Mouse (Mus musculus): Measurements from ENCODE around the gene Ankrd23.

Gene Ankrd23

GRCm38 (mm10) chr1:36545382-36545781 is 8.7 kb upstream of the Ankrd23 start:
- DNase-seq (ENCODE audit: low spot score): no peak

GRCm38 (mm10) chr1:36542925-36543324 is 6.2 kb upstream of the Ankrd23 start:
- no peak for DNase-seq (ENCODE audit: low spot score)

GRCm38 (mm10) chr1:36541844-36542243 is 5.2 kb upstream of the Ankrd23 start:
- DNase-seq (ENCODE audit: low spot score): no peak

GRCm38 (mm10) chr1:36540807-36541206 is 4.1 kb upstream of the Ankrd23 start:
- no peak for DNase-seq (ENCODE audit: low spot score)

GRCm38 (mm10) chr1:36540132-36540531 is 3.4 kb upstream of the Ankrd23 start:
- no peak for DNase-seq (ENCODE audit: low spot score)

GRCm38 (mm10) chr1:36539186-36539585 is 2.5 kb upstream of the Ankrd23 start, which contains the start of gene Gm42417:
Gene Gm42417, minus strand, starts transcription at chr1:36539429.
- DNase-seq (ENCODE audit: low spot score): peak; percentile 66

GRCm38 (mm10) chr1:36538727-36539126 is 2.0 kb upstream of the Ankrd23 start:
- no peak for DNase-seq (ENCODE audit: low spot score)

GRCm38 (mm10) chr1:36536397-36536728 is 320 bp downstream of the Ankrd23 start:
- no peak for DNase-seq (ENCODE audit: low spot score)

- DNase-seq (ENCODE audit: low spot score): no peak
Observed at GRCm38 (mm10) chr1:36535477-36536396, 946 bp downstream of the Ankrd23 start.

GRCm38 (mm10) chr1:36534595-36535058 is 2.1 kb downstream of the Ankrd23 start:
- DNase-seq (ENCODE audit: low spot score): no peak

GRCm38 (mm10) chr1:36533546-36533945 is 3.1 kb downstream of the Ankrd23 start:
- no peak for DNase-seq (ENCODE audit: low spot score)

- no peak for DNase-seq (ENCODE audit: low spot score)
Observed at GRCm38 (mm10) chr1:36531461-36531860, 5.2 kb downstream of the Ankrd23 start.

- DNase-seq (ENCODE audit: low spot score): no peak
Observed at GRCm38 (mm10) chr1:36530962-36531361, 5.7 kb downstream of the Ankrd23 start.

- DNase-seq (ENCODE audit: low spot score): no peak
Observed at GRCm38 (mm10) chr1:36530485-36530884, 6.2 kb downstream of the Ankrd23 start.

GRCm38 (mm10) chr1:36529875-36530274 is 6.8 kb downstream of the Ankrd23 start:
- DNase-seq (ENCODE audit: low spot score): no peak

- DNase-seq (ENCODE audit: low spot score): no peak
Observed at GRCm38 (mm10) chr1:36529274-36529673, 7.4 kb downstream of the Ankrd23 start.

GRCm38 (mm10) chr1:36528351-36528750 is 8.3 kb downstream of the Ankrd23 start:
- no peak for DNase-seq (ENCODE audit: low spot score)

- DNase-seq (ENCODE audit: low spot score): no peak
Observed at GRCm38 (mm10) chr1:36526903-36527302, 9.8 kb downstream of the Ankrd23 start.

GRCm38 (mm10) chr1:36525774-36526173 is 10.9 kb downstream of the Ankrd23 start:
- DNase-seq (ENCODE audit: low spot score): no peak

GRCm38 (mm10) chr1:36524058-36524457 is 12.6 kb downstream of the Ankrd23 start:
- no peak for DNase-seq (ENCODE audit: low spot score)

- DNase-seq (ENCODE audit: low spot score): no peak
Observed at GRCm38 (mm10) chr1:36523332-36524013, 13.2 kb downstream of the Ankrd23 start.

GRCm38 (mm10) chr1:36522210-36522609 is 14.5 kb downstream of the Ankrd23 start:
- DNase-seq (ENCODE audit: low spot score): no peak

GRCm38 (mm10) chr1:36519626-36520025 is 17.1 kb downstream of the Ankrd23 start:
- DNase-seq (ENCODE audit: low spot score): no peak

All from embryo, embryonic 10 days (tissue).